Mouse (Mus musculus) spleen, adult 2 months (tissue): ENCODE data around the gene Ccndbp1.

Experiments
- CTCF ChIP-seq: fragments of 200-500 bp; IDR thresholded peaks from 2 replicates; pipeline ENCODE4 v1.5.1; 2011; ENCODE audit warnings: mild to moderate bottlenecking, inconsistent platforms; ENCODE audit not compliant: insufficient read depth, insufficient read length, insufficient replicate concordance; ENCODE audit errors: extremely low read depth
- POLR2A ChIP-seq: fragments of 200-500 bp; IDR thresholded peaks from 2 replicates; pipeline ENCODE4 v1.6.1; 2011; ENCODE audit warnings: low read depth, low read length, inconsistent platforms

- TF ChIP-seq POLR2A (no peak), CTCF (no peak)
Observed at GRCm38 (mm10) chr2:121054060-121054459, 45.9 kb downstream of the Ccndbp1 start.
